Mouse (Mus musculus): ENCODE data around the gene Ufd1.

Ufd1 gene

DNA sequence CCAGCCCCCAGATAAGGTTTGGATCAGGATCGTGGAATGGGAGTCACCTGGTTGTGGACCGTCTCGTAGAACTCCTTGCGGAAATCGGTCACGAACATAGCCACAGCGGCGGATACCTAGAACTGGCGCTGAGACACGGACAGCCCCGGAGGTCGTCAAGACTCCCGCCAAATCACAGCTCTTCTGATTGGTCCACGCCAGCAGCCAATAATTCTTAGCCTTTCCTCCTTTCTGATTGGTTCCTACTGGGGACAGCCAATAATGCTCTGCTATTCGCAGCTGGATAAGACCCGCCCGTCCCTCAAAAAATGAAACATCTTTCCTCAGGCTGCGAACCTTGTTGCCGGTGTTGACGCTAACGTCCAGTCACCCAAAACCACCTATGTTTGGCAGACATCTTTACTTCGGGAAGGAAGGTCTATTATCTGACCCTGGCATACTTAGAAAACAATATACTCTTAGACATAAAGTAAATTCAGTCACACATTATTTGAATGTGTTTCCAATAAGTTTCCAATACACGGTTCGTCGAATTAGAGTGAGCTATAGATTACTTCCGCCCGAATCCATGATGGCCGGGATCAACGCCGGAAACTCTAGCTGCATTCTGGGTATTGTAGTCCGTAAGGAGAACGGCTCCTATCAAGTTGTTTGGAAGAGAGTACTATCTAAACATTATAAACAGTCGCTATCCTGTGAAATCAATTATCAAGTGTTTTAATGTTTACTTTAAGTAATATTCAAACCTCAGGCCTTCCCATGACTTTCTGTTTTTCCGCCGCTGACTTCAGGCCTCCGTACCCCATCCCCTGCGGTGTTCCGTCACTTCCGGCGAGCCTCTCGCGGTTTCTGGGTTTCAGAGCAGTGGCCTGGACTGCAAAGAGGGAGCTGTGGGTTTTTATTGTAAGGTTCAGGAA lies at the start of gene Ufd1, which contains the start of gene Cdc45:
Gene Ufd1, plus strand, starts transcription at position 312 of the 917 bp plus-strand sequence.
Gene Cdc45, minus strand, starts transcription at position 520 of the 917 bp plus-strand sequence.
- in situ Hi-C loops (cut with MboI; ENCODE audit: low sequenced_read_pairs): no loop called here

DNA sequence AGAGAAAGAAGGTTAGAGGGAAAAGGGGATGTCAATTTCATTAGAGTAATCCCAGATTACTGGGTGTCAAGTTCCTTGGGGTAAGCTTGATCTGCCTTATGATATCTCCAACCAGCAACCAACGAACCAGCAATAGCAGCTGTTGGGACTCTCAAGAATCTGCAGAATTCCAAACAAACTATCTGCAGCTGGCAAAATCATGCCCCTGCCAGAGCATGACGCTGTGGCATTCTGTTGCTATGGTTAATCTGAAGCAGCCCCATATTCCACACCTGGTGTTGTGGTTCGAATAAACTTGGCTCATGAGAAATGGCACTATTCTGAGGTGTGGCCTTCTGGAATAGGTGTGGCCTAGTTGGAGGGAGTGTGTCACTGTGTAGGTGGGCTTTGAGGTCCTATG lies 48.6 kb upstream of the Ufd1 start:
- in situ Hi-C loops (cut with MboI; ENCODE audit: low sequenced_read_pairs): no loop called here

DNA sequence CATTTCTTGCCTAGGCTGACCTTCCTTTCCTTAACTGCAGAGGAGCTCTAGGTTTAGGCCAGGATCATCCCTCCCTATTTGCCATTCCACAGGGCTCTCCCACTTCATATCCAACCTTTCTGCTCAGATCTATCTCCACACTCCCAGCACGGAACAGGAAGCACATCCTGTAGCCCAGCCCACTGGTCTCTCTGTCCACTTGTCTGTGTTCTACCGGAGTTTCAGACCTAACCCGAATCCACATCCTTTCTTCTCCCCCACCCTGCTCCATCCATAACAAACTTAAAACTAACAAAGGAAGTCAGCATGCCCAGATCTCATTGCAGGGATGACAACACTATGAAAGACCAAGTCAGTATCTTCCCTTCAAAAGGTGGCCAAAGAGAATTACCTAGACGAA lies 45.2 kb upstream of the Ufd1 start:
- in situ Hi-C loops (cut with MboI; ENCODE audit: low sequenced_read_pairs): no loop called here

DNA sequence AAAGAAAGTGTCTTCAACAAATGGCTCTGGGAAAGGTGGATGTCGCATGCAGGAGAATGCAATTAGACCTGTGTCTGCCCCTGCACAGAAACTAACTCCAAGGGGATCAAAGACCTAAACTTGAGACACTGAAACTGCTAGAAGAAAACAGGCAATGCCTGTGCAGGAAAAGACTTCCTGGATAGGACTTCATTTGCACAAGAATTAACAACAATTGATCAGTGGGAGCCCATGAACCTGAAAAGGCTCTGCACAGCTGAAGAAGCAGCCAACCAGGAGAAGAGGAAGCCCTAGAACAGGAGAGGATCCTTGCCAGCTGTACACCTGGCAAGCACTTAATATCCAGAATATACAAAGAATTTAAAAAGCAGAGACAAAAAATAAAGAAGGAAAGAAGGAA lies 42.1 kb upstream of the Ufd1 start:
- in situ Hi-C loops (cut with MboI; ENCODE audit: low sequenced_read_pairs): no loop called here

DNA sequence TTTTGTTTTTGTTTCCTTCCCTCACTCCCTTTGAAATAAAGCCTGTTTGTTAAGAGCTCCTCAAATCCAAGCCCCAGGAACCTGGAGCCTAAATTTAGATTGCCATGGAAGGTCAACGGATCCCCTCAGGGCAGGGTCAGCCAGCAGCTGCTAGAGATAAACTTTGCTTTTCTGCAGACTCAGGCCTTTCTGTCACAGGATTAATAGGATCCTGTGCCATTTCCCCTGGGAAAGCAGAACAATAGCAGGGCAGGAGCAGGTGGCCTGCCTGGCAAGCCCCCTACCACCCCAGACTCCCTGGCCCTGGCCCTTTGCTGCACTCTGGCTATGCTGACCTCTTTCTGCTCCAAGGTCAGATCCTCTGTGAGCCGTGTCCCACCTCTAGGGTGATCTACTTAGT lies 37.6 kb upstream of the Ufd1 start:
- in situ Hi-C loops (cut with MboI; ENCODE audit: low sequenced_read_pairs): no loop called here

DNA sequence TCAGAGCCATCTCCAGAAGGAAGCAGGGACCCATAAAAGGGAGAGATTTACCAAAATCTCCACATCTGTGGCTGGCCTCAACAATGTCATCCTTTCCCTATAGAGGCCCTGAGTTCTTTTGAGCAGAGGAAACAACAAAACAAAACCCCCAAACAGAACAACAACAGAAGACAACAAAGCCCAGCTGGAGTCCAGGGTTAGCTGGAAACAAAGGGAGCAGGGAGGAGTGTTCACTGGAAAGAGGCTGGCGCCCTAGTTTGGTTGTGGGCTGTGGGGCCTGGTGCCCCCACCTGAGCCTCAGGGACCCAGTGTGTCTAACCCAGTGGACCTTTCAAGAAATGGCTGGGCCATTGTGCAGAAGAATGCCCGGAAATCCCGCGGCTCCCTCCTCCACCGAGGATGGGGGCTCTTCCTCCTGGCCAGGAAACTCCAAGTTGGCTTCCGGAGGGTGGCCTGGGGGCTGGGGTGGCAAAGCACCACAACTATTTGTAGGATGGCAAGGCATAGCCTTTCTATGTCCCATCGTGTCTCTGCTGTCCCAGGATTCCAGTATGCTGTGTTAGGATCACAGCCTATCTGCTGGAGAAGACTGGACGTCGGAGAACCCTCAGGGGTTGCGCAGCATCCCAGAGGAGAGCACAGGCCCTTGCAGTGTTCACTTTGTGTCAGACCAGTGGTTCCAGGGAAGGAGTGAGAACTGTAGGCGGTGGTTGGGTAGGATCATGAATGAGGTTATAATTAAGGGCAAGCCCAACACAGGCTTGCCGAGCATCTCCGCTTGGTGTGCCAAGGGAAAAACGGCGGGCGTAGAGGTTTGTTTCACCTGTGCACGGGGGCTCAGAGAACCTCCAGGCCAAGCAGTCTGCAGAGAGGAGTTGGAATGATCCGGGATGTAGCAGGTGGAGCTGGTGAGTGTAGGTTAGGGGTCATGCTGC lies 35.7 kb upstream of the Ufd1 start:
- in situ Hi-C loops (cut with MboI; ENCODE audit: low sequenced_read_pairs): no loop called here

DNA sequence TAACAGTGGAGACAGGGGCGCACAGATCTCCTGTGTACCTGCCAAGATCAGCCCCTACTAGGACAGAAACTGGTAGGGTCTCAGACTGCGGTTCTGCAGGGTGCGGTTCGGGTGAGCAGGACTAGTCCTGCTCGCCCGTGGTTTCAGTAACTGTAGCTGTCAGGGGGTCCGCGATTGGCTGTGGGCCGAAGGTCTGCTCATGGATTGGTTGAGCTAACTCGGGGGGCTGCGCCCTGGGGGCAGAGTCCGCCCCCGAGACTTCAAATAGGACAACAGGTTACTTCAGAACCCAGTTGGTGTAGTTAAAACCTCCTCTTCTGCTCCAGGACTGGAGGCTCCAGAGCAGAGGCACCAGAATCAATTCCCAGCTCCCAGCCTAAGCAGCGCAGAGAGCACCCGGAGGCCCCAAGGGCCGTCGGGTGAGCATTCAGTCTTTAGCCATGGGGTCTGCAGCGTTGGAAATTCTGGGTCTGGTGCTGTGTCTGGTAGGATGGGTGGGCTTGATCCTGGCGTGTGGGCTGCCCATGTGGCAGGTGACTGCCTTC lies 35.0 kb upstream of the Ufd1 start, which contains the start of gene Cldn5:
Gene Cldn5, plus strand, starts transcription at position 292 of the 545 bp plus-strand sequence.
- in situ Hi-C loops (cut with MboI; ENCODE audit: low sequenced_read_pairs): no loop called here

DNA sequence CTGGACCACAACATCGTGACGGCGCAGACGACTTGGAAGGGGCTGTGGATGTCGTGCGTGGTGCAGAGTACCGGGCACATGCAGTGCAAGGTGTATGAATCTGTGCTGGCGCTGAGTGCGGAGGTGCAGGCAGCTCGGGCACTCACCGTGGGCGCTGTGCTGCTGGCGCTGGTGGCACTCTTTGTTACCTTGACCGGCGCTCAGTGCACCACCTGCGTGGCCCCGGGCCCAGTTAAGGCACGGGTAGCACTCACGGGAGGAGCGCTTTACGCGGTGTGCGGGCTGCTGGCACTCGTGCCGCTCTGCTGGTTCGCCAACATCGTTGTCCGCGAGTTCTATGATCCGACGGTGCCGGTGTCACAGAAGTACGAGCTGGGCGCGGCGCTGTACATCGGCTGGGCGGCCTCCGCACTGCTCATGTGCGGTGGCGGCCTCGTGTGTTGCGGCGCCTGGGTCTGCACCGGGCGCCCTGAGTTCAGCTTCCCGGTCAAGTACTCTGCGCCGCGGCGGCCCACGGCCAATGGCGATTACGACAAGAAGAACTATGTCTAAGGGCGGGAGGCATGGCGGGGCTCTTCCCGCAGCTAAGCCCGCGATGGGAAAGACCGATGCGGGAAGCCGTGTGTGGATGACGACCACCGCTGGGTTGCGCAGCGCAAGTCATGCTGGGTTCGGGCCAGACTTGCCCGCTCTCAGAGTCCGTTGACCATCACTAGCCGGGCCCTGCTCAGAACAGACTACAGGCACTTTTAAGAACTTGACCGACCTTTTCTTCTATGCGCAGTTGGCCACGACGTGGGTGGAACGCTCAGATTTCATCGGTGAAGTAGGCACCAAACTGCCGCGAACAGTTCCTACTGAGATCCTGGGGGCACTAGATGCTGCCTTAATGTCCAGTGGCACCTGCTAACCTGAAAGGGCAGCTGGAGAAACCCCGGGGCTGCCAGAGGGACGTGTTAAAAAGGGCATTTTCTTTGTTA lies 34.2 kb upstream of the Ufd1 start:
- in situ Hi-C loops (cut with MboI; ENCODE audit: low sequenced_read_pairs): no loop called here

DNA sequence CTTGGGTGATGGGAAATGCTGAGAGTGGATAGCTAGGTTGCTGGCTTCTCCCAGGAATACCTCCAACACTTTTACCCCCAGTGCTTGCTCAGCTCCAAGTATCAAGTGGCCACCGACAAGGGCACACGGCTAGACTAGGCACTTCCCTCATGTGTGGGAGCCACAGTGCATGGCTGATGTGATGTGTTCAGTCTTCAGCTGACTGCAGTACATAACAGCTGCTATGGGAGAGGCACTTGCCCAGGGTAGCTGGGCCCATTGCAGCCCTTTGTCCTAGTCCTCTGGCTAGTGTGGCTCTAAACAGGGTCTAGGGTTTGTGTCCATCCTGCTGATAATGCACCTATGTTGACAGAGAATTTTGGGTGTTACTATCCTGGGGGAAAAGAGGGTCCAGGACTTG lies 33.1 kb upstream of the Ufd1 start:
- in situ Hi-C loops (cut with MboI; ENCODE audit: low sequenced_read_pairs): no loop called here

DNA sequence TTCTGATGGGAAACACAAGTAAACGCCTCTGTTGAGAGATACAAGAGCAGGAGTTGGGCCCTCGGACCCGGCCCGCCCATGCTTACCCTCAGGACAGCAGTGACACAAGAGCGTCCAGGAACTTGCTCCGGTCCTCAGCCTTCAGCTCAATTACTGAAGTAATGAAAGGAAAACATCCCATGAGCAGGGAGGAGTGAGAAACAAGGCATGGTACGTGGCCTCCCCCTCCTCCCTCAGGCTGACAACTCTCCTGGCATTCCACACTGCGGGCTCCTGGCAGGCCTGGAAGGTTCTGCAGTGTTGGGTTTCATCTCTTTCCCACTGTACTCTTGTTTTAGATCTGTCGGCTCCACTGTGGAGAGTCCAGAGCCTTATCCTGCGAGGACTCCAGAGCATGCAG lies 29.8 kb upstream of the Ufd1 start:
- in situ Hi-C loops (cut with MboI; ENCODE audit: low sequenced_read_pairs): no loop called here

DNA sequence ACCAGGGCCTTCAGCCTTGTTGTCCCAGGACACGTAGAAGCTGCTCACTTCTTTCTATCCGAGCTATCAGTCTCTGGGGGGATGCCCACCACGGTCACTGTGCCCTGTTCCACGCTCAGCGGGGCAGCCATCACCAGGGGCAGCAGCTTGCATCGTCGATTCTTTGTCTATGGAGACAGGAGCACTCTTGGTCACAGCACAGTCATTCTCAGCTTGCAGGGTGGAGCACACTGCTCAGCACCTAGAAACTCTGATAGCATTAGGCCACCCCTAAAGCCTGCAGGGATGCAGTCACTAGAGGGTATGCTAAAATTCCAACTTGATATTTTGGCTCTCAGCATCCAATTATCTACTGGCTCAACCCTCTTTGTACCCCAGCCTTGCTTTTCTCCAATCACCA lies 26.6 kb upstream of the Ufd1 start:
- in situ Hi-C loops (cut with MboI; ENCODE audit: low sequenced_read_pairs): no loop called here

DNA sequence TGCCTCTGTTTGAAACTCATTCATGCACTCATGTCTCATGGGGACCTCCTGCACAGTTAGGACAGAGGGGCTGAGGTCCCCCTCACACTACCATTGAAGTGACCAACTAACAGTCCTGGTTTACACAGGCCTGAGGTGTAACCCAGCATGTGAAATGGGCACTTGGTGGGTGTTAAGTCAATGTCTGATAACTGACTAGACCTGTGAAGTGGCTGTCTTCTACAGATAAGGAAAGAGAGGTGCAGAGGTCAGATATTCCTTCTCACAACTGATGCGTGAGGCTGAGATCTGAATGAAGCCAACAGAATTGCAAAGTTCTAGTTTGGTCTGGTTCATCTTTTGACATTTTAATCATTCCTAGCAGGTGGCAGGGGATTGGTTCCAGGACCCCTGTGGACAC lies 26.1 kb upstream of the Ufd1 start:
- in situ Hi-C loops (cut with MboI; ENCODE audit: low sequenced_read_pairs): no loop called here

DNA sequence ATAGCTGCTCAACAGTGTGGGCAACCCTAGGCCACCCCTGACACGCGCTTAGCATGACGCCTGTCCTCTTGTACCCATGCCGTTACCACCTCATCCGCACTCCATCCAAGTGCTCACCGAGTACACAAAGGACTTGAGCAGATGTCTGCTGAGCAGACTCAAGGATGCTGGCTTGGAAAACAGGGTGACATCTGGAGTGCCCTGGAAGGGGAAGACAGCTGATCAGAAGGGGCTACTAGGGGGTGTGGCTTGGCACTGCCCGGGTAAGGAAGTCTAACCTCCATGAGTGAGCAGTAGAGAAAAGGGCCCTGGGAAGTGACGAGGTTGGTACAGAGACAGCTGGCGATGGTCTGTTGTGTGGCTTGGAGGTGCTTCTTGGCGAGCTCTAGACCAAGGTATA lies 24.9 kb upstream of the Ufd1 start:
- in situ Hi-C loops (cut with MboI; ENCODE audit: low sequenced_read_pairs): no loop called here

DNA sequence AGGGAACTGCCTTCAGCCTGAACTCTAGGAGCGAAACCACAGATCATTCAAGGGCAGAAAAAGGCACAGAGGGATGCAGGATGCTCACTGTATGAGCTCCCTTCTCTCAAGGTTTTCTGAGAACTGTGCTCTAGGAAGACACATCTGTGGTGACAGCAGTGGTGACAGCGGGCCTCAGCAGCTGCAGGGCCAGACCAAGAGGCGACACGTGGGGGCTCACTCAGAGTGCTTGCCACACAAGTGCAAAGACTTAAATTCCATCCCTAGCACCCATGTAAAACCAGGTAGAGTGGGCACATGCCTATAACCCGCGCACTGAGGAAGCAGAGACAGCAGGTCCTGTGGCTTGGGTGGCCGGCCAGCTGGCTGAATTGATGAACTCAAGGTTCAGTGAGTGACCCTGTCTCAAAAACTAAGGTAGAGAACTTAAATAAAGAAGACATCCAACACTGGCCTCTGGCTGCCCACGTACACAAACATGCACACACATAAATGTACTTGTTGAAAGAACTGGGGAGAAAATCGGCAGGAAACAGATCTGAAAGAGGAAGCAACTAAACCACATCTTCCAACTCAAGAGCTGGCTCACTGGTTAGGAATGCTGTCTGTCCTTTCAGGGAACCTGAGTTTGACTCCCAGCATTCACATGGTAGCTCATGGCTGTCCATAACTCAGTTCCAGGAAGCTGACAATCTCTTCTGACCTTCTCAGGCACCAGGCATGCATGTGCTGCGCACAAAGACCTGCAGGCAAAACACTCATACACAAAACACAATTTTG lies 22.8 kb upstream of the Ufd1 start:
- in situ Hi-C loops (cut with MboI; ENCODE audit: low sequenced_read_pairs): no loop called here

DNA sequence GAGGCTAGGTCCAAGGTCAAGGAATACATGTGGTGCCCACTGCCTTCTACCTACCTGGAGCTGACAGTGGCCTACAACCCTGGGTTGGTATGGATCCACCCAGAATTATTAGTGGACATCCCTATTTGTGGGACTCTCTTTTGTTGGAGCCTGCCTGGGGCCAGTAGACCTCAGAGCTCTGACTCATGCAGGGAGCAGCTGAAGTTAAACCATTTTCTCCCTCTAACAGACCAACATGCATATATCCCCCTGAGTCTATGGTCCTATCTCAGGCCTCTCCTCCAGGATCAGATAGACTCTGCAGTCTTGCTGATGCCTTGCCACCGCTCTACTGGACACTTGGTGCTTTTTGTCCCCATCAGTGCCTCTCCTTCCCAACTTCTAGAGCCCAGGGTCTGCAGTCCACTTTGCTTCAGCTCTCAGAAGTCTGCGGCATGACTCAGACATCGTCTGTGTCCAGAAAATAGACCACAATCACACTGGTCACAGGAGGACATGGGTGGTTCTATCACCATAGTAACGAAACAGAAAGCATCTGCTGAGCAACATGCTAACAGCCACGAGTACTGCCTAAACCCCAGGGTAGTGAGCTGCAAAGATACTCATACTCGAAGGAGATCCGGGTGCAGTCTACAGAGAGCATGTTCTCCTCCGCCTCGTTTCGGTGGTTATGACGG lies 16.2 kb upstream of the Ufd1 start:
- in situ Hi-C loops (cut with MboI; ENCODE audit: low sequenced_read_pairs): no loop called here

DNA sequence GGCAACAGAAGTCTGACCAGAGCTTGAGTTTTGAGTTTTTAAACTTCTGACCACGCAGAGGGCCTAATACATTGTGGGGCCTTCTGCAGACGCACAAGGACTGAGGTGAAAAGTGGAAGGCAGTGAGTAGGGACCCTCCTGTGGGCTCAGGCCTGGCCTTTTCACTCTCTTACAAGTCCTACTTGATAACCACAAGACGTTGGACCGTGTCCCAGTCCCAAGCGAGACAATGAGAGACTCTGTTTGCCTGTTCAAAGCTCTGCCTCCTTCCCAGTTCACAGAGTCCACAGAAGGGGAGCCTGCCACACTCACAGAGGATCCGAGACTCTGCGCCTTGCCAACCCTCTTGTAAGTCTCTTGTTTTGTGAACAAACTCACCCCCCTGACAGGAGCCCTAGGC lies 14.9 kb upstream of the Ufd1 start:
- in situ Hi-C loops (cut with MboI; ENCODE audit: low sequenced_read_pairs): no loop called here

DNA sequence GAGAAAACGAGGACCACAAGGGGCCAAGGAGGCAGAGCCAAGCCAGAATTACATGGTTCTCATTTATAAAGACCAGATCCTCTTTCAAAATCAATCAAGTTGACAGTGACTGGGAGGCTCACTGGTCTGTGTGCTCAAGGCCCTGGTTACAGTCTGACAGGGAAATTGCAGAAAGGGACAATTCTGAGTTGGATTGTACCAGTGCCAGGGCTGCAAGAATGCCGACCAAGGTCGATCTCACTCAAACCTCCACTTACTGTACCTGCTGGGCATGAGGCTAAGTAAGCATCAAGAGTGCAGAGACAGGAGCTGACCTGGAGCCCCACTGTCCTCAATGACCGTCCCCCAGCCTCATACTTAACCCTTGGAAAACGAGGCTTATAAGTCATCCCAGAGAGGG lies 13.4 kb upstream of the Ufd1 start:
- in situ Hi-C loops (cut with MboI; ENCODE audit: low sequenced_read_pairs): no loop called here

DNA sequence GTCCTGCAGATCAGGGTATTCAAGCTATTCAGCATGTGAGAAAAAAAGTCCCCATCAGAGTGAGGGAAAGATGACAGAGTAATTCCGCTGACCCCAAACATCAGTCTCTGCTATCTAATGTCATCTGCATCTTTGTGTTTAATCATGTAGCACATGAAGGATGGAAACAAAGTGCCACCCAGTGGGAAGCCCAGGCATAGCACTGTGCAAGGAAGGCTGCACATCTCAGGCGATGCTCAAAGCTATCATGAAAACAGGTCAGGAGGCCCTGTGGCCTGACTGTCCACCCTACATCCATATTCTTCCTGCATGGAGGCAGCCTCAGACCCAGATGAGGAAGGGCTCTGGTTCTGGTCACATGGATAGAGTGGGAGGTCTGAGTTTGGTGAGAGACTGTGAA lies 12.7 kb upstream of the Ufd1 start:
- in situ Hi-C loops (cut with MboI; ENCODE audit: low sequenced_read_pairs): no loop called here

DNA sequence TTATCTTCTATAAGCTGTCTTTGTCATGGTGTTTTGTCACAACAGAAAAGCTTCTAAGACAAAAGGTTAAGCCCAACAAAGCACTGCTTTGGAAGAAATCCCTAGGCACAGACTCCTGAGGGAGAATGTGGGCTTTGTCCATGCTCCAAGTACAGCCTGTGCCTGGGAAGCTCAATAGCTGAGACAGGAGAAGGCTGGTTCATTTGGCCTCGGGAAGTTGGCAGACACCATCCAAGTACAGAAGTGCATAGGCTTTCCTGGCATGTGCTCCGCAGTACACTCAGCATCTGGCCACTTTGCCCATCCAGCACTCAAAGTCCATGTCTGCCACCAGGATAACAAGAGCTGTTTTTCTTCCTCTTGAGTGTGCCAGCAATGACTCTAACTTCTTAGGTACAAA lies 5.8 kb upstream of the Ufd1 start:
- in situ Hi-C loops (cut with MboI; ENCODE audit: low sequenced_read_pairs): no loop called here
